Mouse (Mus musculus): ENCODE data around the gene Emc10. TPM values are rescaled to one million over a fixed set of nuclear protein-coding genes. Genes with fewer than 3 reads are reported as not detected.

The Emc10 gene
- polyA plus RNA-seq, 1 experiment from 2014 or later = 138 TPM

DNA sequence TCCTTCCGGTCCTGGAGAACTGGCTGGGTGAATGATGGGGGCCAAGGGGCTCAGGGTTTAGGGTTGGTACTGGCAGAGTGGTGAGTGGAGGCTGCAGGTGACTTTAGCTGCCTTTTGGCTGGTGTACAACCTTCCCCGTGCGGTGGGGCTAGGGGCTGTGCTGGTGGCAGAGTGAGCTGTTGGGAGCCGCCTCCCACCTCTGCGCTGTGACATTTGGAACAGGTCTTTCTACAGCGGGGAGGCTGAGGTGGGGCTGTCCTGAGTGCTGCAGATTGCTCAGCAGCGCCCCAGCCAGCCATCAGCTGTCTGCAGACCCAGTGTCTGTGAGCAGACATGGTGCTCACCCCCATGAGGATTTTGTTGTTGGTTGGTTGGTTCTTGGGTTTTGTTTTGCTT lies 50.8 kb downstream of the Emc10 start:
- Histone ChIP-seq H3K9ac (replicated peaks) (peak overlapping the region; percentile 99), H3K27ac (replicated peaks) (no peak overlapping the region), H3K4me2 (replicated peaks) (peak overlapping the region; percentile 98), H3K27me3 (no peaks in the 10 kb centered on the region), H3K4me1 (peaks cover 73% of the 10 kb centered on the region), H3K36me3 (peaks cover 51% of the 10 kb centered on the region), H3K4me3 (peak overlapping the region; percentile 74), H3K9me3 (no peaks in the 10 kb centered on the region)
- WGBS = 45% methylated on average over 7 of the region's 7 CpGs
- no peak for ATAC-seq (replicated peaks)

DNA sequence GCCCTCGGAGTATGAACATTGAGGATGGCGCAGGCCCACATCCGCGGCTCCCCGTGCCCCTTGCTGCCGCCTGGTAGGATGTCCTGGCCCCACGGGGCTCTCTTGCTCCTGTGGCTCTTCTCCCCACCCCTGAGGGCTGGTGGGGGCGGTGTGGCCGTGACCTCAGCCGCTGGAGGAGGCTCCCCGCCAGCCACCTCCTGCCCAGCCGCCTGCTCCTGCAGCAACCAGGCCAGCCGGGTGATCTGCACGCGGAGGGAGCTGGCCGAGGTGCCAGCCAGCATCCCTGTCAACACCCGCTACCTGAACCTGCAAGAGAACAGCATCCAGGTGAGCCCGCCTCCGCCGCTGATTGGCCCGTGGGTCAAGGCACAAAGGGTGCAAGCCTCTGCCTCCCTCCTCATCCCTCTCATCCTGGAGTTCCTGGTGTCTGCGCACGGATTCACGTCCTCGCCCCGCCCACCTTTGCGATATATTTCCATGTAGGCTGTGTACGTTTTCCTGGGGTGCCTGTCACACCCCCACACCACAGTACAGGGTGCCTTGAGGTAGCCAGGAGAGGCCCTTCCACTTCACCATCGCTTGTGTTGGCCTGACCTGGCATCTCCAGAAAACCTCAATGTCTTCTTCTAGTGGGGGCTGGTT lies 51.3 kb downstream of the Emc10 start:
- 42% methylated on average over 29 of the region's 29 CpGs for WGBS
- Histone ChIP-seq H3K4me1 (peaks cover 70% of the 10 kb centered on the region), H3K9ac (replicated peaks) (peak overlapping the region; percentile 99), H3K4me3 (peak overlapping the region; percentile 74), H3K9me3 (no peaks in the 10 kb centered on the region), H3K4me2 (replicated peaks) (peak overlapping the region; percentile 98), H3K27me3 (no peaks in the 10 kb centered on the region), H3K27ac (replicated peaks) (no peak overlapping the region), H3K36me3 (peaks cover 46% of the 10 kb centered on the region)
- ATAC-seq (replicated peaks) = no peak

DNA sequence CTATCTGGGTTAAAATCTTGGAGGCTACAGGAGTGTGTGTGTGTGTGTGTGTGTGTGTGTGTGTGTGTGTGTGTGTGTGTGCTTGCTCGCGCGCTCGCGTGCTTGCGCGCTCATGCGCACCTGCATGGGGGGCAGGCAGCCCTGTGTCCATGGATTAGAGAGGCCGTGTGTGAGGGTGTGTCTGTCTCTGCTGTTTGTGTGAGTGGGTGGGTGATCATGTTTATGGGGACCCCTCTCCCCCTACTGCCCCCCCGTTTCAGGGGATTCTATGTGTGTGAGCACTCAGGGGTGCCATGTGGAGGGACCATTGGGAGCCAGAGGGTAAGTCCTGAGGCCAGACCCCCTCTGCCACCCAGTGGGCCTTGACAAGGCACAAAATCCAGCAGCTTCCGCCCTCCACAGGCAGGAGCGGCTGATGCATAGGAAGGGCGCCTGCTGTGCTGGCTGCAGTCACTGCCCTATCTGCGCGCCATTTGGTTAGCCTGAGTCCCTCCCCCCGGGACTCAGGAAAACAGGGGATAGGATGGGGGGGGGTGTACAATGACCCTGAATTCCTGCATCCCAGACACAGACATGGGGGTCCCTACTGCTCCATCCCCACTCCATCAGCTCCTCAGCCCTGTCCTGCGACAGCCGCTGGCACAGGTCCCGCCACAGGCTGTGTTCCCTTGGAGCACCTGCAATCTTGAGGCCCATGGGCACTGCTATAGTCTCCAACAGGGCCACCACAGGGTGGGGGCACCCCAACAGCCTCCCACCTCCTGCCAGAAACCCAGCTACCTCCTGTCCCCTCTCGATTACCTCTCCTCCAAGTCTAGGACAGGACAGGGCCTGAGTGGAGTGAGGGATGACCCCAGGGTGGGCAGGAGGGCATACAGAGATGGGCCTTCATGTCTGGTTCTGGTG lies 52.8 kb downstream of the Emc10 start:
- peaks cover 31% of the 10 kb centered on the region for H3K36me3 ChIP-seq
- H3K9me3 ChIP-seq = no peaks in the 10 kb centered on the region
- H3K9ac ChIP-seq (replicated peaks) = peak overlapping the region; percentile 99
- ATAC-seq (replicated peaks) = peak; percentile 44
- H3K4me2 ChIP-seq (replicated peaks) = peak overlapping the region; percentile 98
- peak overlapping the region; percentile 74 for H3K4me3 ChIP-seq
- WGBS = 4% methylated on average over 20 of the region's 20 CpGs
- H3K27ac ChIP-seq (replicated peaks) = peak overlapping the region; percentile 99
- H3K4me1 ChIP-seq = peaks cover 63% of the 10 kb centered on the region
- no peaks in the 10 kb centered on the region for H3K27me3 ChIP-seq

- WGBS = 0% methylated on average over 12 of the region's 14 CpGs
- H3K4me2 ChIP-seq (replicated peaks) = peak overlapping the region; percentile 98
- H3K4me3 ChIP-seq = peak overlapping the region; percentile 74
- peaks cover 22% of the 10 kb centered on the region for H3K36me3 ChIP-seq
- peaks cover 59% of the 10 kb centered on the region for H3K4me1 ChIP-seq
- H3K27me3 ChIP-seq = no peaks in the 10 kb centered on the region
- H3K27ac ChIP-seq (replicated peaks) = peak overlapping the region; percentile 99
- no peaks in the 10 kb centered on the region for H3K9me3 ChIP-seq
- peak overlapping the region; percentile 99 for H3K9ac ChIP-seq (replicated peaks)
- ATAC-seq (replicated peaks) = peak; percentile 45
Measured at GRCm38 (mm10) chr7:44442407-44442821, 53.9 kb downstream of the Emc10 start.

GRCm38 (mm10) chr7:44441648-44442109 lies 54.6 kb downstream of the Emc10 start:
- peak overlapping the region; percentile 74 for H3K4me3 ChIP-seq
- ATAC-seq (replicated peaks) = peak; percentile 75
- H3K4me1 ChIP-seq = peaks cover 53% of the 10 kb centered on the region
- WGBS = under 1% methylated on average over 14 of the region's 14 CpGs
- no peaks in the 10 kb centered on the region for H3K9me3 ChIP-seq
- peak overlapping the region; percentile 99 for H3K27ac ChIP-seq (replicated peaks)
- peak overlapping the region; percentile 99 for H3K9ac ChIP-seq (replicated peaks)
- H3K36me3 ChIP-seq = peaks cover 17% of the 10 kb centered on the region
- no peaks in the 10 kb centered on the region for H3K27me3 ChIP-seq
- peak overlapping the region; percentile 98 for H3K4me2 ChIP-seq (replicated peaks)

GRCm38 (mm10) chr7:44441180-44441579 lies 55.1 kb downstream of the Emc10 start:
- Histone ChIP-seq H3K4me3 (peak overlapping the region; percentile 74), H3K4me1 (peaks cover 48% of the 10 kb centered on the region), H3K9me3 (no peaks in the 10 kb centered on the region), H3K27me3 (no peaks in the 10 kb centered on the region), H3K9ac (replicated peaks) (peak overlapping the region; percentile 99), H3K4me2 (replicated peaks) (peak overlapping the region; percentile 98), H3K36me3 (peaks cover 13% of the 10 kb centered on the region), H3K27ac (replicated peaks) (peak overlapping the region; percentile 99)
- 8% methylated on average over 1 of the region's 1 CpGs for WGBS
- ATAC-seq (replicated peaks) = peak; percentile 2

GRCm38 (mm10) chr7:44440479-44440878 lies 55.9 kb downstream of the Emc10 start:
- no peaks in the 10 kb centered on the region for H3K27me3 ChIP-seq
- ATAC-seq (replicated peaks) = no peak
- no peak overlapping the region for H3K4me2 ChIP-seq (replicated peaks)
- peaks cover 6% of the 10 kb centered on the region; the same call in 1 of the 2 replicates for H3K36me3 ChIP-seq
- WGBS = 81% methylated on average over 1 of the region's 1 CpGs
- H3K4me3 ChIP-seq = no peak overlapping the region
- no peaks in the 10 kb centered on the region for H3K9me3 ChIP-seq
- peaks cover 41% of the 10 kb centered on the region for H3K4me1 ChIP-seq
- H3K9ac ChIP-seq (replicated peaks) = no peak overlapping the region
- H3K27ac ChIP-seq (replicated peaks) = no peak overlapping the region; the same call in 1 of the 2 replicates

Small RNA genes lying within 50 kb of the gene (microRNA-seq; reads per million reads assigned to microRNA genes)
- not detected for gene Mir7052
- gene Mir7053 = 0.66 reads per million

Other genes starting within 250 kb of the Emc10 start
- 0.72 and 1.2 TPM in 2 replicates for gene 1700028J19Rik, start 249.8 kb downstream of the Emc10 start, polyA plus RNA-seq (2015; fragmentation: Nextera tagmentation; extraction: Ambion mirVana)
- 219 and 222 TPM in 2 replicates for gene 2410002F23Rik, start 249.8 kb downstream of the Emc10 start, polyA plus RNA-seq (2015; fragmentation: Nextera tagmentation; extraction: Ambion mirVana)
- gene Acp4, start 239.2 kb downstream of the Emc10 start, polyA plus RNA-seq (2015; fragmentation: Nextera tagmentation; extraction: Ambion mirVana) = not detected in 2 replicates
- gene Gm15517, start 235.1 kb downstream of the Emc10 start, polyA plus RNA-seq (2015; fragmentation: Nextera tagmentation; extraction: Ambion mirVana) = not detected in 2 replicates
- gene Clec11a, start 189.6 kb downstream of the Emc10 start, polyA plus RNA-seq (2015; fragmentation: Nextera tagmentation; extraction: Ambion mirVana) = 3.7 TPM in 2 replicates
- 22.0 and 24.2 TPM in 2 replicates for gene Shank1, start 186.3 kb downstream of the Emc10 start, polyA plus RNA-seq (2015; fragmentation: Nextera tagmentation; extraction: Ambion mirVana)
- gene Syt3, start 112.4 kb downstream of the Emc10 start, polyA plus RNA-seq (2015; fragmentation: Nextera tagmentation; extraction: Ambion mirVana) = 24.5 and 26.7 TPM in 2 replicates
- 1.1 and 1.4 TPM in 2 replicates for gene 1700008O03Rik, start 110.7 kb downstream of the Emc10 start, polyA plus RNA-seq (2015; fragmentation: Nextera tagmentation; extraction: Ambion mirVana)
- gene Lrrc4b, start 67.5 kb downstream of the Emc10 start, polyA plus RNA-seq (2015; fragmentation: Nextera tagmentation; extraction: Ambion mirVana) = 15.6 and 15.7 TPM in 2 replicates
- 4.3 and 5.8 TPM in 2 replicates for gene Aspdh, start 31.1 kb downstream of the Emc10 start, polyA plus RNA-seq (2015; fragmentation: Nextera tagmentation; extraction: Ambion mirVana)
- gene Josd2, start 28.5 kb downstream of the Emc10 start, polyA plus RNA-seq (2015; fragmentation: Nextera tagmentation; extraction: Ambion mirVana) = 52.5 and 56.6 TPM in 2 replicates
- gene Fam71e1, start 52 bp upstream of the Emc10 start, polyA plus RNA-seq (2015; fragmentation: Nextera tagmentation; extraction: Ambion mirVana) = 30.2 and 30.5 TPM in 2 replicates
- 0.13 and 0.15 TPM in 2 replicates for gene Mybpc2, start 28.1 kb upstream of the Emc10 start, polyA plus RNA-seq (2015; fragmentation: Nextera tagmentation; extraction: Ambion mirVana)
- not detected in 2 replicates for gene Spib, start 35.5 kb upstream of the Emc10 start, polyA plus RNA-seq (2015; fragmentation: Nextera tagmentation; extraction: Ambion mirVana)
- gene Pold1, start 52.3 kb upstream of the Emc10 start, polyA plus RNA-seq (2015; fragmentation: Nextera tagmentation; extraction: Ambion mirVana) = 46.9 and 54.1 TPM in 2 replicates
- gene Nr1h2, start 57.4 kb upstream of the Emc10 start, polyA plus RNA-seq (2015; fragmentation: Nextera tagmentation; extraction: Ambion mirVana) = 70.5 and 79.5 TPM in 2 replicates
- gene Napsa, start 75.9 kb upstream of the Emc10 start, polyA plus RNA-seq (2015; fragmentation: Nextera tagmentation; extraction: Ambion mirVana) = 1.0 and 1.6 TPM in 2 replicates
- 2.6 and 3.3 TPM in 2 replicates for gene Kcnc3, start 94.1 kb upstream of the Emc10 start, polyA plus RNA-seq (2015; fragmentation: Nextera tagmentation; extraction: Ambion mirVana)
- 1.3 and 1.5 TPM in 2 replicates for gene Myh14, start 174.3 kb upstream of the Emc10 start, polyA plus RNA-seq (2015; fragmentation: Nextera tagmentation; extraction: Ambion mirVana)
- not detected in 2 replicates for gene Izumo2, start 212.2 kb upstream of the Emc10 start, polyA plus RNA-seq (2015; fragmentation: Nextera tagmentation; extraction: Ambion mirVana)